8 mouse cellular contexts compared by ENCODE assay signal in the genomic region with DNA sequence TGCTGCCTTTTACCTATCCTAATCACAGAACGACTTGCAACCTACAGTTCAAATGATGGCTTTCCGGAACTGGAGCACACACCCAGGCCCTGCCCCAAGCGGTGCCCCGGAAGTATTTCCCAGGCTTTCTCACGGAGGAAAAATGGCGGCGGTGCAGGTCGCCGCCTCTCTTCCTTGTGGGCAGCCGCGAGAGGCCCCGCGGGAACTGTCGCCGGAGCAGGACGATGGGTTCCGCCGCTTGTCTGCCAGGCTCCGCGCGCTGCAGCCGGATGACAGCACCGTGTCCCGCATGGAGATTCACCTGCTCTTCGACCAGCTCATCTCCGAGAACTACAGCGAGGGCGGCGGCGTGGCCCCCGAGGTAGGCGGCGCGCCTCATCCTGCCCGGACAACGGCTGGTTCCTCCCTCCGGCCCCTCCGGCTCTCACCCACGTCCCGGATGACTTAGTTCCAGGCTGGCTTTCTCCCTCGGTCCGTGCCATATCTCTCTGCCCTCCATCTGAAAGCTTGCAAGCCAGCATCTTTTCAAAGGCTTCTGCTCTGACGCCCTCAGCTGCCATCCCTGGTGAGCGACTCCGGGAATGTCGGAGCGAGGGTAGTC. TPM values are rescaled to one million over a fixed set of nuclear protein-coding genes. Genes with fewer than 3 reads are reported as not detected.
DNase-seq lines count a peak whose midpoint lies in the region; ATAC-seq lines count a peak whose summit lies in the region.

A gene (plus strand): TSS at position 116 of the 601 bp plus-strand sequence.

- H3K9me3 ChIP-seq in hindbrain, embryonic 13.5 days = no peaks in the 10 kb centered on the region

- H3K27ac ChIP-seq in hindbrain, embryonic 13.5 days = peak within 1 kb of the TSS; percentile 95

- 0% methylated on average over 47 of the region's 47 CpGs for WGBS in hindbrain, embryonic 13.5 days

- H3K27me3 ChIP-seq in hindbrain, embryonic 13.5 days = peaks cover 26% of the 10 kb centered on the region

- ATAC-seq in hindbrain, embryonic 13.5 days (ENCODE audit: low FRiP score) = peak; percentile 98

- DNase-seq in NIH3T3 (ENCODE audit: low read depth) = peak; percentile 96
- peak; percentile 97 for DNase-seq in cerebellum, postnatal 10 days
- DNase-seq in frontal cortex, postnatal 14 days (ENCODE audit: low spot score in 2 of 2) = peak; percentile 79 to 82
- DNase-seq in layer of hippocampus, postnatal 25 days (ENCODE audit: extremely low spot score in 1 of 2, low spot score in 1 of 2) = peak; percentile 78 to 85
- peak; percentile 91 for DNase-seq in lung, postnatal 25 days (ENCODE audit: low spot score)
- peak; percentile 94 for DNase-seq in retina, embryonic 14.5 days (ENCODE audit: low spot score)
- peak; percentile 92 for DNase-seq in thymus, postnatal 4 days

- peaks cover 27% of the 10 kb centered on the region for H3K4me1 ChIP-seq in hindbrain, embryonic 13.5 days (replicated peaks)

- peak within 1 kb of the TSS; percentile 88 for H3K4me3 ChIP-seq in hindbrain, embryonic 13.5 days

- peak within 1 kb of the TSS; percentile 75 for H3K4me2 ChIP-seq in hindbrain, embryonic 13.5 days

- peaks cover 27% of the 10 kb centered on the region for H3K36me3 ChIP-seq in hindbrain, embryonic 13.5 days

- H3K9ac ChIP-seq in hindbrain, embryonic 13.5 days = peak within 1 kb of the TSS; percentile 92

RNA-seq across cellular contexts. Expression of the gene that starts here (rescaled TPM):
- 36.0 and 39.8 TPM in 2 replicates for polyA plus RNA-seq in hindbrain, embryonic 13.5 days (2015; fragmentation: Nextera tagmentation; extraction: Ambion mirVana)
- total RNA-seq in layer of hippocampus, postnatal 25 days (2021) = 10 to 100 TPM; 15.0 to 20.8 TPM

Comparison
In these comparisons a context has a peak if more than half of its experiments do, and no peak if none do; other contexts are left out.
1. Peak in every context shown above with its lines: DNase-seq, ATAC-seq, H3K4me3 ChIP-seq and H3K27ac ChIP-seq.